In genomic region chr11:113148198-113148537, GRCm38 (mm10) we compare ENCODE assay signal across 13 mouse cellular contexts.
A peak's percentile ranks its signal among the peaks of the same experiment; 100 is the strongest.
DNase-seq lines count a peak whose midpoint lies in the region; ATAC-seq and TF ChIP-seq lines count a peak whose summit lies in the region.
"Had no signal": no experiment of that assay in that cellular context is flagged by ENCODE, and none has a peak within 500 bp of the region (broad histone marks: within the 10 kb centered on the region; RNA-seq: fewer than 3 reads in every experiment).

No protein-coding gene starts in this region.

- no peak for ATAC-seq in heart, embryonic 13.5 days (ENCODE audit: extremely low read depth, insufficient number of reproducible peaks, low FRiP score, low TSS enrichment)
- no peak for ATAC-seq in lung, embryonic 14.5 days (ENCODE audit: insufficient read depth)
- no peak for ATAC-seq in lung, postnatal 0 days
- ATAC-seq in intestine, embryonic 14.5 days (replicated peaks; ENCODE audit: low FRiP score, low TSS enrichment, low read depth): no peak; the same call in 1 of the 2 replicates
- ATAC-seq in liver, embryonic 15.5 days (ENCODE audit: insufficient read depth): no peak
- ATAC-seq: inflammation-experienced regulatory T-cells, adult 6 months had no signal

- no peak overlapping the region for H3K4me2 ChIP-seq in heart, embryonic 13.5 days
- H3K4me2 ChIP-seq in lung, embryonic 14.5 days: peak overlapping the region; percentile 43
- no peak overlapping the region for H3K4me2 ChIP-seq in lung, postnatal 0 days (replicated peaks; ENCODE audit: low read depth, low read length)
- peak overlapping the region; percentile 28 for H3K4me2 ChIP-seq in intestine, embryonic 14.5 days (ENCODE audit: low read length)
- H3K4me2 ChIP-seq in liver, embryonic 15.5 days: peak overlapping the region; percentile 13; the same call in 1 of the 2 replicates
- H3K4me2 ChIP-seq: heart, embryonic 15.5 days had no signal

- TF ChIP-seq EP300 in lung, postnatal 0 days (IDR thresholded peaks at IDR 0.05): no peak

- 82% methylated on average over 9 of the region's 9 CpGs for WGBS in heart, embryonic 13.5 days
- WGBS in lung, embryonic 14.5 days: 65% methylated on average over 9 of the region's 9 CpGs
- 54% methylated on average over 9 of the region's 9 CpGs for WGBS in lung, postnatal 0 days
- WGBS in intestine, embryonic 14.5 days: 54% methylated on average over 9 of the region's 9 CpGs
- 65% methylated on average over 9 of the region's 9 CpGs for WGBS in liver, embryonic 15.5 days (ENCODE audit: insufficient replicate concordance)

- H3K27ac ChIP-seq in heart, embryonic 13.5 days (replicated peaks): 0 out of 2 replicates have a peak overlapping the region, but pooled peaks have one; percentile 5
- H3K27ac ChIP-seq in lung, embryonic 14.5 days (ENCODE audit: low read depth): peak overlapping the region; percentile 52; the same call in 1 of the 2 replicates
- no peak overlapping the region for H3K27ac ChIP-seq in lung, postnatal 0 days (ENCODE audit: low read length)
- H3K27ac ChIP-seq in intestine, embryonic 14.5 days (ENCODE audit: low read depth): peak overlapping the region; percentile 67
- no peak overlapping the region for H3K27ac ChIP-seq in liver, embryonic 15.5 days (replicated peaks)
- H3K27ac ChIP-seq: macrophage had no signal

- no peaks in the 10 kb centered on the region for H3K9me3 ChIP-seq in heart, embryonic 13.5 days
- H3K9me3 ChIP-seq in lung, embryonic 14.5 days (ENCODE audit: low read depth, low read length): no peaks in the 10 kb centered on the region
- no peaks in the 10 kb centered on the region for H3K9me3 ChIP-seq in lung, postnatal 0 days (ENCODE audit: low read length)
- H3K9me3 ChIP-seq in intestine, embryonic 14.5 days (ENCODE audit: control insufficient read depth, low read length): no peaks in the 10 kb centered on the region
- H3K9me3 ChIP-seq in liver, embryonic 15.5 days (replicated peaks): no peaks in the 10 kb centered on the region
- H3K9me3 ChIP-seq: heart, embryonic 15.5 days had no signal

- H3K9ac ChIP-seq in heart, embryonic 13.5 days: no peak overlapping the region
- H3K9ac ChIP-seq in lung, embryonic 14.5 days: no peak overlapping the region
- no peak overlapping the region for H3K9ac ChIP-seq in lung, postnatal 0 days (replicated peaks; ENCODE audit: low read depth)
- H3K9ac ChIP-seq in intestine, embryonic 14.5 days (ENCODE audit: low read length): no peak overlapping the region
- H3K9ac ChIP-seq in liver, embryonic 15.5 days: no peak overlapping the region
- H3K9ac ChIP-seq: heart, embryonic 15.5 days had no signal

- DNase-seq in heart, adult 8-10 months (ENCODE audit: low spot score): no peak
- DNase-seq in lung, embryonic 14.5 days: no peak
- DNase-seq in lung, postnatal 0 days (ENCODE audit: low spot score): no peak
- peak; percentile 72 for DNase-seq in intestine, embryonic 14.5 days (ENCODE audit: low spot score)
- DNase-seq in thymus, postnatal 36 days: no peak
- no peak for DNase-seq in adipocyte (ENCODE audit: low spot score)
- DNase-seq: cerebellum, adult 11 months had no signal

- TF ChIP-seq CTCF in lung, embryonic 14.5 days (IDR thresholded peaks at IDR 0.05; ENCODE audit: low read depth): no peak
- no peak for TF ChIP-seq CTCF in lung, postnatal 0 days (IDR thresholded peaks at IDR 0.05)

- H3K4me1 ChIP-seq in heart, embryonic 13.5 days: peaks cover 29% of the 10 kb centered on the region
- peaks cover 23% of the 10 kb centered on the region for H3K4me1 ChIP-seq in lung, embryonic 14.5 days (ENCODE audit: insufficient read depth)
- no peaks in the 10 kb centered on the region for H3K4me1 ChIP-seq in lung, postnatal 0 days (ENCODE audit: insufficient read depth, low read depth, low read length)
- H3K4me1 ChIP-seq in intestine, embryonic 14.5 days (replicated peaks; ENCODE audit: control insufficient read depth, insufficient read depth, low read length): peaks cover 13% of the 10 kb centered on the region
- 0 out of 2 replicates have a peak, but pooled peaks cover 6% of the 10 kb centered on the region for H3K4me1 ChIP-seq in liver, embryonic 15.5 days (replicated peaks)

- H3K27me3 ChIP-seq in heart, embryonic 13.5 days (replicated peaks): no peaks in the 10 kb centered on the region
- no peaks in the 10 kb centered on the region for H3K27me3 ChIP-seq in lung, embryonic 14.5 days (ENCODE audit: insufficient read depth, low read length)
- no peaks in the 10 kb centered on the region for H3K27me3 ChIP-seq in lung, postnatal 0 days (replicated peaks; ENCODE audit: insufficient read depth, low read length)
- no peaks in the 10 kb centered on the region for H3K27me3 ChIP-seq in intestine, embryonic 14.5 days (replicated peaks; ENCODE audit: control insufficient read depth, insufficient read depth, low read length)
- H3K27me3 ChIP-seq in liver, embryonic 15.5 days: no peaks in the 10 kb centered on the region
- H3K27me3 ChIP-seq: heart, embryonic 15.5 days had no signal

- no peak overlapping the region for H3K4me3 ChIP-seq in heart, embryonic 13.5 days
- no peak overlapping the region for H3K4me3 ChIP-seq in lung, embryonic 14.5 days (ENCODE audit: low read depth, low read length)
- no peak overlapping the region for H3K4me3 ChIP-seq in lung, postnatal 0 days (ENCODE audit: low read depth, low read length)
- no peak overlapping the region for H3K4me3 ChIP-seq in intestine, embryonic 14.5 days (ENCODE audit: low read depth, low read length)
- no peak overlapping the region for H3K4me3 ChIP-seq in liver, embryonic 15.5 days (replicated peaks)
- H3K4me3 ChIP-seq: heart, embryonic 15.5 days; myocyte had no signal

- H3K36me3 ChIP-seq in heart, embryonic 13.5 days: no peaks in the 10 kb centered on the region
- H3K36me3 ChIP-seq in lung, embryonic 14.5 days (ENCODE audit: insufficient read depth): no peaks in the 10 kb centered on the region
- H3K36me3 ChIP-seq in lung, postnatal 0 days (ENCODE audit: insufficient read depth, low read length): no peaks in the 10 kb centered on the region
- H3K36me3 ChIP-seq in intestine, embryonic 14.5 days (ENCODE audit: control insufficient read depth, insufficient read depth, low read length): no peaks in the 10 kb centered on the region
- no peaks in the 10 kb centered on the region for H3K36me3 ChIP-seq in liver, embryonic 15.5 days (replicated peaks)
- H3K36me3 ChIP-seq: heart, embryonic 15.5 days had no signal

Comparison
In these comparisons a context has a peak if more than half of its experiments do, and no peak if none do; other contexts are left out.
1. H3K27ac ChIP-seq: peak in heart, embryonic 13.5 days (single experiment), lung, embryonic 14.5 days (single experiment) and intestine, embryonic 14.5 days (single experiment); none in lung, postnatal 0 days (single experiment) and liver, embryonic 15.5 days (single experiment).
2. H3K4me2 ChIP-seq: peak in lung, embryonic 14.5 days (single experiment), intestine, embryonic 14.5 days (single experiment) and liver, embryonic 15.5 days (single experiment); none in heart, embryonic 13.5 days (single experiment) and lung, postnatal 0 days (single experiment).